Mouse (Mus musculus) stomach, adult 2 months (tissue): ENCODE measurements around the gene Gm867. TPM values are rescaled to one million over a fixed set of nuclear protein-coding genes. Genes with fewer than 3 reads are reported as not detected.

Source experiments
- polyA plus RNA-seq: library from polyadenylated mRNA; depleted of rRNA; stranded (reverse); fragments of >200 nt; gene quantifications from 2 replicates; pipeline ENCODE4 v1.2.3, GENCODE M21; 2012; rRNA removed

Gene Gm867
- 0.11 TPM in 1 of 2 replicates, not detected in the other for polyA plus RNA-seq

DNA sequence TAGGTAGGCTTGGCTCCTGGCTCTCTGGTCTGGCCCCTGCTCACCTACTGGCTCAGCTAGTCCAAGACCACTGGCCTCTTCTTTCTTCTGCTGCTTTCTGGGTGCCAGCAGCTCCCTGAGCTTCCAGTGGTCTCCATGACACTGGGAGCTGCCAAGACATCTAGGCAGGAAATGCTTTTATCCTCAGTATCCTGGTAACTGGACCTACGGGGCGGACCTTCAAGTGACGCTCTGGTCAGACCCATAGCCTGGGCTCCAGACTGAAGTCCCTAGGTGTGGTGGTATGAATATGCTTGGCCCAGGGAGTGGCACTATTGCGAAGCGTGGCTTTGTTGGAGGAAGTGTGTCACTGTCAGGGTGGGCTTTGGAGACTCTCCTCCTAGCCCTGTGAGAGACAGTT lies at the start of gene Gm867:
Gm867 (minus strand) TSS at position 153 of the 400 bp plus-strand sequence.

GRCm38 (mm10) chr10:75954381-75954811 lies 13.9 kb upstream of the Gm867 start, which contains the start of gene Gm5134:
Gm5134 (plus strand) TSS chr10:75954514.

GRCm38 (mm10) chr10:75942736-75943477 lies 2.4 kb upstream of the Gm867 start, which contains the start of gene Vpreb3:
Vpreb3 (plus strand) TSS chr10:75943057.

DNA sequence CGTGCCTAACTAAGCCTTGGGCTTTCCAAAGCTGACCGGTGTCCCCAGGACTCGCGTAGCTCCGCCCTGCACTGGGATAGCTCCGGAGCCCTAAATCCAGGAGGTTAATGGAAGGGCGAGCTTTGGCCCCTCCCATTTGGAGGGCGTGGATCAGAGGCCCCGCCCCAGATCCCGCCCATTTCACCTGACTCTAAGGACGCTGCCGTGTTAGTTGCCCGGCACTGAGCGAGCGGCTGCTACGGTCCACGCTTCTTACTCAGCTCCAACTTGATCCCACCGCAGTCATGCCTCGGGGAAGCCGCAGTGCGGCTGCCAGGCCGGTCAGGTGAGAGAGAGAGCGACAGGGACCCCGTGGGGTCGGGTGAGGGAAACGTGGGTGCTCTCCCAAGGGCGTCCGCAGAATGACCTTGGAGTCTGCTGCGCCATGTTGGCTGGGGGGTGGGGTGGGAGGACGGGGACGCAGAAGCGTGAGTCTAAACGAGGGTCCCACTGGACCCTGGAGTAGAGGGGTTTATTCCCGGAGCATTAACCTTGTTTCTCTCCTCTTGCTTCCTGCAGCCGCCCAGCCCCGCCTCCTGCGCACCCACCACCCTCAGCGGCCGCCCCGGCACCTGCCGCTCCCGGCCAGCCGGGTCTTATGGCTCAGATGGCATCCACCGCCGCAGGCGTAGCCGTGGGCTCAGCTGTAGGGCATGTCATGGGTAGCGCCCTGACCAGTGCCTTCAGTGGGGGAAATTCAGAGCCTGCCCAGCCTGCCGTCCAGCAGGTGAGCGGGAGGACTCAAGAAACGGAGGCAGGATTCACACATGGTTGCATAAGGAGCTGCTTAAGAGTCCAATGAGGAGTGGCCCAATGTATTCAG lies 4.6 kb downstream of the Gm867 start, which contains the start of gene Mmp11:
Mmp11 (minus strand) TSS at position 817 of the 862 bp plus-strand sequence.

GRCm38 (mm10) chr10:75932891-75933290 lies 7.6 kb downstream of the Gm867 start, which contains the start of gene Chchd10:
Chchd10 (plus strand) TSS chr10:75933130.

DNA sequence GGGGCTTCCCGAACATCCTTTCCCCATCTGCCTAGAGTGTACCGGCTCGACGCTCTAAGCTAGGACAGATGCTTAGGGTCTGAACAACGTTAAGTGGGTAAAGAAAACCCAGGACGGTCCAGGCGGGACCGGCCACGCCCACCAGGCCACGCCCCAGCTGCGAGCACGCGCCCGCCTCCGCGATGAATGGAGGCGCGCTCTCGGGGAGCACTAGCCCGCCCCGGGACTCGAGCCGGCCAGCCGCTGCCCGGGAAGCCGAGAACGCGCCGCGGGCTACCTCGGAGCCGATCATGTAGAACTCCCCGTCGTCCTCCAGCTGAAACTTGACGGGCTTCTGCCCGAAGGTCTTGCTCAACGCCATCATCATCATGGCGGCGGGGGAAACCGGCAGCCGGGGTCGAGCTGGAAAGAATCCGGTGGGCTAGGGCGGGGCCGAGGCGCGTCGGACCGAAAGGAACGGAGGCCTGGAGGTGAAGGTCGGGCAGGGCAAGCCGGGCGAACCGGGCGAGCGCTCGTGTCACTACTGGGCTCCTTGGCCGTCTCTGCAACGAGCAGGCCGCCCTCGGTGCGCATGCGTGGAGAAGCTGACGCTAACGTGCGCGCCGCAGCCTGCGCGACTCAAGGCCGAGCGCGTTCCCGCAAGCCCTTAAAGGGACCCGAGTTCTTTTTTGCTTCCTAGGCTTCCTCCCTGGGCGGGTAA lies 19.3 kb downstream of the Gm867 start, which contains the start of gene Smarcb1:
Smarcb1 (minus strand) TSS at position 592 of the 700 bp plus-strand sequence.

DNA sequence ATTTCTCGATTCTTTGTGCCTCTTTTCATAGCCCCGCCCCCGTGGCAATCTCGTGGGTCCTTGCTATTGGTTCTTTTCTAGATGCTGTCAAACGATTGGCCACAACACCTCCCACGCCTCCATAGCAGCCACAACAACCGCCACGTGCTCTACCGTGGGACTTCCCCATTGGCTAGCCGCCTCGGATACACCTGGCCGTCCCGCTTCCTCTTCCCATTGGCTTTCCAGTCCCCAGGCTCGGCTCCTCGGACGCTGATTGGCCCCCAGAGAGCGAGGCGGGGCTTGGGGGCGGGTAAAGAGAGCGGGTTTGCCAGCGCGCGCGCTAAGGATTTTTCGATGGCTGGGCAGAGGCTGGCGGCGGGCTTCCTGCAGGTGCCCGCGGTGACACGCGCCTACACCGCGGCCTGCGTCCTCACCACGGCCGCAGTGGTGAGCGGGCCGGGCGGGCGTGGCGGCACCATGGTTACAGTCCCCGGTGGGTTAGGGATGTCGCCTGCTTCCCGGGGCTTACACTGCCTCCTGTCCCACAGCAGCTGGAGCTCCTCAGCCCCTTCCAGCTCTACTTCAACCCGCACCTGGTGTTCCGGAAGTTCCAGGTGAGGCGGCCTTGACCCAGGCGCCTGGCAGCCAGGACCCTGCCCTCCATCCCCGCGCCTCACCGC lies 47.3 kb downstream of the Gm867 start, which contains the start of gene Derl3:
Derl3 (plus strand) TSS at position 325 of the 662 bp plus-strand sequence.

Other genes with a start within 250 kb of the Gm867 start
- 15.4 and 19.2 TPM in 2 replicates for gene Cabin1, start 176.3 kb downstream of the Gm867 start, polyA plus RNA-seq
- gene Ddt, start 167.3 kb downstream of the Gm867 start, polyA plus RNA-seq = 55.7 and 66.9 TPM in 2 replicates
- 0.61 TPM in 1 of 2 replicates, not detected in the other for gene Gm20441, start 159.7 kb downstream of the Gm867 start, polyA plus RNA-seq
- gene Gstt3, start 159.3 kb downstream of the Gm867 start, polyA plus RNA-seq = 37.5 and 38.9 TPM in 2 replicates
- 55.2 and 70.1 TPM in 2 replicates for gene Gstt1, start 142.1 kb downstream of the Gm867 start, polyA plus RNA-seq
- gene Gstt4, start 118.1 kb downstream of the Gm867 start, polyA plus RNA-seq = not detected in 2 replicates
- 104 and 132 TPM in 2 replicates for gene Gstt2, start 103.2 kb downstream of the Gm867 start, polyA plus RNA-seq
- 921 and 1,563 TPM in 2 replicates for gene Mif, start 80.4 kb downstream of the Gm867 start, polyA plus RNA-seq
- gene Derl3, start 47.3 kb downstream of the Gm867 start, polyA plus RNA-seq = 28.9 and 38.8 TPM in 2 replicates
- gene Smarcb1, start 19.1 kb downstream of the Gm867 start, polyA plus RNA-seq = 32.3 and 34.3 TPM in 2 replicates
- gene Chchd10, start 7.5 kb downstream of the Gm867 start, polyA plus RNA-seq = 1,169 and 2,852 TPM in 2 replicates
- 11.6 and 13.7 TPM in 2 replicates for gene Mmp11, start 4.2 kb downstream of the Gm867 start, polyA plus RNA-seq
- 0.11 and 0.31 TPM in 2 replicates for gene Vpreb3, start 2.4 kb upstream of the Gm867 start, polyA plus RNA-seq
- gene Gm5134, start 13.8 kb upstream of the Gm867 start, polyA plus RNA-seq = not detected in 2 replicates
- 1.3 and 1.5 TPM in 2 replicates for gene Zfp280b, start 92.0 kb upstream of the Gm867 start, polyA plus RNA-seq
- gene Slc5a4b, start 170.3 kb upstream of the Gm867 start, polyA plus RNA-seq = 0.02 and 0.04 TPM in 2 replicates
- gene Slc5a4a, start 206.8 kb upstream of the Gm867 start, polyA plus RNA-seq = not detected in 2 replicates